ENCODE assay signal across 19 mouse cellular contexts in the genomic region with DNA sequence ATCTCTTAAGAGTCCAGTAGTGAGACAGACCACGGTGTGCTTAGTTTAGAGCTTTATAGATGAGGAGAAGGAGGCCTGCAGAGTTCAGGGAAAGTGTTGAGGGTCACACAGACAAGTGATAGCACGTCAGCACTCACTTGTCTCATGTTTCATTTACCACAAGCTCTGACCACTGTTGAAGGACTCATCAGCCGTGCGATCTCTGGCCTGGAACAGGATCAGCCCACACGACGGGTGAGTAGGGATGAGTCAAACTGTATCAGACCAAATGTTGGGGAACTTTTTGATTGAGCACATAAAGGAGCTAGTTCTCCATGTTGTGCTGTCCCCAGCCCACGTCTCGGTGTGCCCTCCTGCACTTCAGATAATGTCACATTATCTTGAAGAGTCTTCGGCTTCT. TPM values are rescaled to one million over a fixed set of nuclear protein-coding genes. Genes with fewer than 3 reads are reported as not detected.
DNase-seq lines count a peak whose midpoint lies in the region; ATAC-seq and TF ChIP-seq lines count a peak whose summit lies in the region.
"Had no signal": no experiment of that assay in that cellular context is flagged by ENCODE, and none has a peak within 500 bp of the region (broad histone marks: within the 10 kb centered on the region; RNA-seq: fewer than 3 reads in every experiment).

No protein-coding gene starts in this region.

- H3K4me1 ChIP-seq in forebrain, embryonic 10.5 days = peaks cover 31% of the 10 kb centered on the region
- H3K4me1 ChIP-seq in forebrain, postnatal 0 days (ENCODE audit: insufficient read depth) = peaks cover 7% of the 10 kb centered on the region; the same call in 1 of the 2 replicates
- H3K4me1 ChIP-seq in limb, embryonic 12.5 days (replicated peaks) = peaks cover 18% of the 10 kb centered on the region
- peaks cover 24% of the 10 kb centered on the region for H3K4me1 ChIP-seq in limb, embryonic 10.5 days
- peaks cover 5 to 14% of the 10 kb centered on the region in 2 experiments; a peak in 3 of 4 replicates for H3K4me1 ChIP-seq in MEL (ENCODE audit: control insufficient read depth in 1 of 2, insufficient read depth in 2 of 2, low read length in 2 of 2)
- peaks cover 26% of the 10 kb centered on the region for H3K4me1 ChIP-seq in liver, embryonic 13.5 days (replicated peaks)

- H3K79me2 ChIP-seq in MEL (ENCODE audit: control insufficient read depth, insufficient read depth, low read length, poor library complexity) = peaks cover 30% of the 10 kb centered on the region

- peaks cover 51% of the 10 kb centered on the region for H3K36me3 ChIP-seq in forebrain, embryonic 10.5 days (replicated peaks)
- peaks cover 48% of the 10 kb centered on the region for H3K36me3 ChIP-seq in forebrain, postnatal 0 days (ENCODE audit: insufficient read depth)
- peaks cover 50% of the 10 kb centered on the region for H3K36me3 ChIP-seq in limb, embryonic 12.5 days
- peaks cover 53% of the 10 kb centered on the region for H3K36me3 ChIP-seq in limb, embryonic 10.5 days
- peaks cover 14 to 19% of the 10 kb centered on the region in 2 experiments for H3K36me3 ChIP-seq in MEL (ENCODE audit: control insufficient read depth in 1 of 2, insufficient read depth in 2 of 2, low read length in 2 of 2)
- peaks cover 51% of the 10 kb centered on the region for H3K36me3 ChIP-seq in liver, embryonic 13.5 days

- H3K9me3 ChIP-seq in forebrain, embryonic 10.5 days = no peaks in the 10 kb centered on the region
- no peaks in the 10 kb centered on the region for H3K9me3 ChIP-seq in forebrain, postnatal 0 days (ENCODE audit: low read length)
- H3K9me3 ChIP-seq in limb, embryonic 12.5 days = no peaks in the 10 kb centered on the region
- H3K9me3 ChIP-seq in limb, embryonic 10.5 days (replicated peaks) = no peaks in the 10 kb centered on the region
- H3K9me3 ChIP-seq in MEL (replicated peaks; ENCODE audit: insufficient read depth, low read length) = no peaks in the 10 kb centered on the region
- H3K9me3 ChIP-seq in liver, embryonic 13.5 days (replicated peaks) = no peaks in the 10 kb centered on the region

- TF ChIP-seq CTCF in forebrain, postnatal 0 days (IDR thresholded peaks at IDR 0.05; ENCODE audit: low read depth) = no peak
- no peak for TF ChIP-seq CTCF in MEL (IDR thresholded peaks at IDR 0.05 in 2 of 3, conservative IDR thresholded peaks at IDR 0.05 in 1 of 3; ENCODE audit: control insufficient read depth in 1 of 3, insufficient read depth in 1 of 3, low read depth in 2 of 3, low read length in 3 of 3, poor library complexity in 1 of 3, severe bottlenecking in 1 of 3)

- H3K4me2 ChIP-seq in forebrain, postnatal 0 days (ENCODE audit: low read depth) = no peak overlapping the region
- H3K4me2 ChIP-seq in limb, embryonic 12.5 days = no peak overlapping the region
- H3K4me2 ChIP-seq in liver, embryonic 13.5 days = peak overlapping the region; percentile 89

- peak overlapping the region; percentile 94 for H3K4me3 ChIP-seq in forebrain, embryonic 10.5 days
- H3K4me3 ChIP-seq in forebrain, postnatal 0 days (ENCODE audit: low read depth, low read length) = no peak overlapping the region
- H3K4me3 ChIP-seq in limb, embryonic 12.5 days (replicated peaks) = 0 out of 2 replicates have a peak overlapping the region, but pooled peaks have one; percentile 9
- no peak overlapping the region; the same call in 1 of the 2 replicates for H3K4me3 ChIP-seq in limb, embryonic 10.5 days
- H3K4me3 ChIP-seq in MEL (ENCODE audit: control insufficient read depth in 1 of 2, insufficient read depth in 1 of 2, low read depth in 2 of 2, low read length in 2 of 2) = peak overlapping the region; percentile 79 to 89
- H3K4me3 ChIP-seq in liver, embryonic 13.5 days (replicated peaks) = peak overlapping the region; percentile 91

- no peak for ATAC-seq in forebrain, postnatal 0 days
- no peak for ATAC-seq in limb, embryonic 12.5 days (ENCODE audit: insufficient number of reproducible peaks, insufficient read depth, low FRiP score, low TSS enrichment, low read depth)
- no peak for ATAC-seq in liver, embryonic 13.5 days (ENCODE audit: low read depth)

- no peak for TF ChIP-seq POLR2A in MEL (IDR thresholded peaks at IDR 0.05; ENCODE audit: control insufficient read depth in 1 of 2, insufficient read depth in 1 of 2, low read depth in 1 of 2, low read length in 2 of 2, poor library complexity in 1 of 2)

- no peak for DNase-seq in forebrain, embryonic 10.5 days (ENCODE audit: extremely low spot score, low spot score)
- no peak for DNase-seq in forebrain, postnatal 0 days
- no peak for DNase-seq in limb, embryonic 10.5 days (ENCODE audit: low spot score)
- DNase-seq in MEL (ENCODE audit: low read depth, low spot score) = peak; percentile 66
- no peak for DNase-seq in liver, embryonic 13.5 days
- DNase-seq in gastrocnemius, postnatal 25 days = no peak
- DNase-seq in cerebellum, postnatal 4 days (ENCODE audit: low spot score in 2 of 2) = no peak
- DNase-seq: adrenal gland, postnatal 14 days; B cell, adult 2 months; layer of hippocampus, adult 9-11 months; lung, postnatal 36 days; right cerebral cortex, postnatal 4 days; thymus, postnatal 14 days had no signal

- no peak overlapping the region for H3K27ac ChIP-seq in forebrain, embryonic 10.5 days
- H3K27ac ChIP-seq in forebrain, postnatal 0 days (ENCODE audit: low read depth, low read length) = no peak overlapping the region
- H3K27ac ChIP-seq in limb, embryonic 12.5 days = no peak overlapping the region
- no peak overlapping the region for H3K27ac ChIP-seq in limb, embryonic 10.5 days
- peak overlapping the region; percentile 70 for H3K27ac ChIP-seq in MEL (ENCODE audit: control insufficient read depth, low read depth, low read length)
- no peak overlapping the region for H3K27ac ChIP-seq in liver, embryonic 13.5 days

- 91% methylated on average over 9 of the region's 9 CpGs for WGBS in forebrain, embryonic 10.5 days
- WGBS in forebrain, postnatal 0 days = 91% methylated on average over 9 of the region's 9 CpGs
- WGBS in limb, embryonic 12.5 days = 89% methylated on average over 9 of the region's 9 CpGs
- 90% methylated on average over 9 of the region's 9 CpGs for WGBS in limb, embryonic 10.5 days
- WGBS in liver, embryonic 13.5 days (ENCODE audit: insufficient replicate concordance) = 72% methylated on average over 9 of the region's 9 CpGs

- peaks cover 22% of the 10 kb centered on the region for H3K27me3 ChIP-seq in forebrain, embryonic 10.5 days (ENCODE audit: poor library complexity, severe bottlenecking)
- no peaks in the 10 kb centered on the region for H3K27me3 ChIP-seq in forebrain, postnatal 0 days (ENCODE audit: insufficient read depth, low read length)
- H3K27me3 ChIP-seq in limb, embryonic 12.5 days = peaks cover 21% of the 10 kb centered on the region
- H3K27me3 ChIP-seq in limb, embryonic 10.5 days (ENCODE audit: low read depth, poor library complexity, severe bottlenecking) = peaks cover 22% of the 10 kb centered on the region
- H3K27me3 ChIP-seq in MEL (ENCODE audit: control insufficient read depth in 1 of 2, insufficient read depth in 2 of 2, low read length in 2 of 2) = no peaks in the 10 kb centered on the region
- H3K27me3 ChIP-seq in liver, embryonic 13.5 days = peaks cover 14% of the 10 kb centered on the region

- no peak overlapping the region for H3K9ac ChIP-seq in forebrain, postnatal 0 days
- H3K9ac ChIP-seq in limb, embryonic 12.5 days (replicated peaks) = no peak overlapping the region
- peak overlapping the region; percentile 90 for H3K9ac ChIP-seq in MEL (ENCODE audit: control insufficient read depth, low read depth, low read length, poor library complexity, severe bottlenecking)
- H3K9ac ChIP-seq in liver, embryonic 13.5 days = peak overlapping the region; percentile 85; the same call in 1 of the 2 replicates

- TF ChIP-seq EP300 in MEL (IDR thresholded peaks at IDR 0.05; ENCODE audit: low read depth in 1 of 2, low read length in 2 of 2) = no peak

- TF ChIP-seq RAD21 in MEL (IDR thresholded peaks at IDR 0.05; ENCODE audit: low read depth, low read length) = no peak

RNA-seq across cellular contexts. Expression of gene Zpr1, which starts 1.6 kb away (rescaled TPM):
- 70.9 and 76.7 TPM in 2 replicates for polyA plus RNA-seq in forebrain, embryonic 10.5 days (2016; fragmentation: Nextera tagmentation; extraction: Ambion mirVana)
- 34.3 and 44.1 TPM in 2 replicates for total RNA-seq in forebrain, postnatal 0 days (2014; rRNA removed)
- polyA plus RNA-seq in forebrain, postnatal 0 days (2015; fragmentation: Nextera tagmentation; extraction: Ambion mirVana) = 49.1 and 56.0 TPM in 2 replicates
- 55.9 and 56.2 TPM in 2 replicates for polyA plus RNA-seq in limb, embryonic 12.5 days (2016; fragmentation: Nextera tagmentation; extraction: Ambion mirVana)
- 77.1 and 80.9 TPM in 2 replicates for polyA plus RNA-seq in limb, embryonic 10.5 days (2016; fragmentation: Nextera tagmentation; extraction: Ambion mirVana)
- total RNA-seq in MEL (2012; rRNA removed) = 87.0 and 99.7 TPM in 2 replicates
- polyA plus RNA-seq in MEL (2012; ENCODE audit: insufficient read depth in 1 of 2, insufficient read length in 2 of 2, low read depth in 1 of 2, low replicate concordance in 2 of 2, missing spikeins in 1 of 2) = 100 to 1,000 TPM in 1 of 2 experiments, not detected in 1; 171 TPM
- polyA plus RNA-seq in liver, embryonic 13.5 days (2015; fragmentation: Nextera tagmentation; extraction: Ambion mirVana) = 39.5 and 44.6 TPM in 2 replicates
- total RNA-seq in gastrocnemius, postnatal 25 days (2021) = 10 to 100 TPM; 18.9 to 26.3 TPM

RNA-seq across cellular contexts. Expression of gene Apoa5, which starts 6.1 kb away (rescaled TPM):
- not detected in 2 replicates for polyA plus RNA-seq in forebrain, embryonic 10.5 days (2016; fragmentation: Nextera tagmentation; extraction: Ambion mirVana)
- not detected in 2 replicates for total RNA-seq in forebrain, postnatal 0 days (2014; rRNA removed)
- not detected in 2 replicates for polyA plus RNA-seq in forebrain, postnatal 0 days (2015; fragmentation: Nextera tagmentation; extraction: Ambion mirVana)
- polyA plus RNA-seq in limb, embryonic 12.5 days (2016; fragmentation: Nextera tagmentation; extraction: Ambion mirVana) = 0.09 TPM in 1 of 2 replicates, not detected in the other
- 0.20 TPM in 1 of 2 replicates, not detected in the other for polyA plus RNA-seq in limb, embryonic 10.5 days (2016; fragmentation: Nextera tagmentation; extraction: Ambion mirVana)
- not detected in 2 replicates for total RNA-seq in MEL (2012; rRNA removed)
- polyA plus RNA-seq in MEL (2012; ENCODE audit: insufficient read depth in 1 of 2, insufficient read length in 2 of 2, low read depth in 1 of 2, low replicate concordance in 2 of 2, missing spikeins in 1 of 2) = under 1 TPM in 1 of 2 experiments, not detected in 1; 0.04 TPM
- 0.73 and 0.83 TPM in 2 replicates for polyA plus RNA-seq in liver, embryonic 13.5 days (2015; fragmentation: Nextera tagmentation; extraction: Ambion mirVana)
- total RNA-seq in gastrocnemius, postnatal 25 days (2021) = not detected
- total RNA-seq: common myeloid progenitor, adult 5-6 weeks had no signal
- polyA plus RNA-seq: heart, embryonic 16.5 days; kidney, embryonic 16.5 days had no signal

RNA-seq across cellular contexts. Expression of gene Bud13, which starts 8.3 kb away (rescaled TPM):
- polyA plus RNA-seq in forebrain, embryonic 10.5 days (2016; fragmentation: Nextera tagmentation; extraction: Ambion mirVana) = 32.3 and 33.0 TPM in 2 replicates
- 13.5 and 14.7 TPM in 2 replicates for total RNA-seq in forebrain, postnatal 0 days (2014; rRNA removed)
- 11.5 and 12.8 TPM in 2 replicates for polyA plus RNA-seq in forebrain, postnatal 0 days (2015; fragmentation: Nextera tagmentation; extraction: Ambion mirVana)
- 35.6 and 36.8 TPM in 2 replicates for polyA plus RNA-seq in limb, embryonic 12.5 days (2016; fragmentation: Nextera tagmentation; extraction: Ambion mirVana)
- polyA plus RNA-seq in limb, embryonic 10.5 days (2016; fragmentation: Nextera tagmentation; extraction: Ambion mirVana) = 36.6 and 37.4 TPM in 2 replicates
- 13.5 and 13.9 TPM in 2 replicates for total RNA-seq in MEL (2012; rRNA removed)
- 10 to 100 TPM in 1 of 2 experiments, not detected in 1; 26.3 TPM for polyA plus RNA-seq in MEL (2012; ENCODE audit: insufficient read depth in 1 of 2, insufficient read length in 2 of 2, low read depth in 1 of 2, low replicate concordance in 2 of 2, missing spikeins in 1 of 2)
- 8.0 and 10.1 TPM in 2 replicates for polyA plus RNA-seq in liver, embryonic 13.5 days (2015; fragmentation: Nextera tagmentation; extraction: Ambion mirVana)
- 1 to 10 TPM; 5.6 to 8.4 TPM for total RNA-seq in gastrocnemius, postnatal 25 days (2021)

RNA-seq across cellular contexts. Expression of gene Apoa4, which starts 34.0 kb away (rescaled TPM):
- not detected in 2 replicates for polyA plus RNA-seq in forebrain, embryonic 10.5 days (2016; fragmentation: Nextera tagmentation; extraction: Ambion mirVana)
- total RNA-seq in forebrain, postnatal 0 days (2014; rRNA removed) = 0.31 TPM in 1 of 2 replicates, not detected in the other
- polyA plus RNA-seq in forebrain, postnatal 0 days (2015; fragmentation: Nextera tagmentation; extraction: Ambion mirVana) = not detected in 2 replicates
- polyA plus RNA-seq in limb, embryonic 12.5 days (2016; fragmentation: Nextera tagmentation; extraction: Ambion mirVana) = not detected in 2 replicates
- polyA plus RNA-seq in limb, embryonic 10.5 days (2016; fragmentation: Nextera tagmentation; extraction: Ambion mirVana) = 0.13 TPM in 1 of 2 replicates, not detected in the other
- total RNA-seq in MEL (2012; rRNA removed) = not detected in 2 replicates
- not detected for polyA plus RNA-seq in MEL (2012; ENCODE audit: insufficient read depth in 1 of 2, insufficient read length in 2 of 2, low read depth in 1 of 2, low replicate concordance in 2 of 2, missing spikeins in 1 of 2)
- polyA plus RNA-seq in liver, embryonic 13.5 days (2015; fragmentation: Nextera tagmentation; extraction: Ambion mirVana) = 0.10 and 0.15 TPM in 2 replicates
- total RNA-seq in gastrocnemius, postnatal 25 days (2021) = not detected
- total RNA-seq: common myeloid progenitor, adult 5-6 weeks; gastrocnemius, adult 8-10 months had no signal
- polyA plus RNA-seq: limb, embryonic 11.5 days had no signal

RNA-seq across cellular contexts. Expression of gene Apoc3, which starts 39.1 kb away (rescaled TPM):
- not detected in 2 replicates for polyA plus RNA-seq in forebrain, embryonic 10.5 days (2016; fragmentation: Nextera tagmentation; extraction: Ambion mirVana)
- not detected in 2 replicates for total RNA-seq in forebrain, postnatal 0 days (2014; rRNA removed)
- polyA plus RNA-seq in forebrain, postnatal 0 days (2015; fragmentation: Nextera tagmentation; extraction: Ambion mirVana) = 0.44 TPM in 1 of 2 replicates, not detected in the other
- not detected in 2 replicates for polyA plus RNA-seq in limb, embryonic 12.5 days (2016; fragmentation: Nextera tagmentation; extraction: Ambion mirVana)
- polyA plus RNA-seq in limb, embryonic 10.5 days (2016; fragmentation: Nextera tagmentation; extraction: Ambion mirVana) = not detected in 2 replicates
- not detected in 2 replicates for total RNA-seq in MEL (2012; rRNA removed)
- not detected for polyA plus RNA-seq in MEL (2012; ENCODE audit: insufficient read depth in 1 of 2, insufficient read length in 2 of 2, low read depth in 1 of 2, low replicate concordance in 2 of 2, missing spikeins in 1 of 2)
- polyA plus RNA-seq in liver, embryonic 13.5 days (2015; fragmentation: Nextera tagmentation; extraction: Ambion mirVana) = 2.7 and 3.1 TPM in 2 replicates
- 1 to 10 TPM in 1 of 2 experiments, not detected in 1; 1.4 TPM for total RNA-seq in gastrocnemius, postnatal 25 days (2021)
- total RNA-seq: common myeloid progenitor, adult 5-6 weeks had no signal
- polyA plus RNA-seq: limb, embryonic 11.5 days had no signal

Comparison
In these comparisons a context has a peak if more than half of its experiments do, and no peak if none do; other contexts are left out.
1. H3K4me3 ChIP-seq: peak in forebrain, embryonic 10.5 days (single experiment), limb, embryonic 12.5 days (single experiment), MEL (2 of 2) and liver, embryonic 13.5 days (single experiment); none in forebrain, postnatal 0 days (single experiment) and limb, embryonic 10.5 days (single experiment).
2. H3K9ac ChIP-seq: peak in MEL (single experiment) and liver, embryonic 13.5 days (single experiment); none in forebrain, postnatal 0 days (single experiment) and limb, embryonic 12.5 days (single experiment).